Mouse (Mus musculus): ENCODE results near the gene Clec12b.
A peak's percentile ranks its signal among the peaks of the same experiment; 100 is the strongest.
"Not testable (repeated sequence)": the region's sequence is repeated elsewhere in the genome, so short reads cannot be mapped to it uniquely, and the experiment has no call there.

Gene Clec12b

GRCm38 (mm10) chr6:129369374-129370132 is 16.1 kb downstream of the Clec12b start:
- no peak for DNase-seq (ENCODE audit: low spot score)

GRCm38 (mm10) chr6:129365959-129366359 is 19.7 kb downstream of the Clec12b start:
- DNase-seq (ENCODE audit: low spot score): peak; percentile 47

- DNase-seq (ENCODE audit: low spot score): no peak
Measured at GRCm38 (mm10) chr6:129363942-129364341, 21.7 kb downstream of the Clec12b start.

DNA sequence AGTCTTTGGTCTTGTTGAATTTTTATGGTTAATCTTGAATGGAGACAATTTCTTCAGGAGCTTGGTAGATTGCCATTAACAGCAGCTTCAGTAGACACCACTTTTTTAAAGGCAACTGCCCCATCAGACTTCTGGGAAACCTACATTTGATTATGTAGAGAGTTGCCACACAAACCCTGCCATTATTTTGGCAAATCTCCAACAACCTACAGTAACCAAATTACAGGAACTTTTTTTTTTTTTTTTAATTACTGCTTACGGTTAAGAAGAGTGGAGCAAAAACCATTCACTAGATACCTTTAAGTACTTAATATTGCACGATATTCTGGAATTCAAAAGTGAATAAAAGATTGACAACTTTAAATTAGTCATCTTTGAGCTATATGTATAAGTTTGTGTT is 26.2 kb downstream of the Clec12b start:
- DNase-seq (ENCODE audit: low spot score): no peak

- DNase-seq (ENCODE audit: low spot score): no peak
Measured at GRCm38 (mm10) chr6:129356430-129356829, 29.2 kb downstream of the Clec12b start.

DNA sequence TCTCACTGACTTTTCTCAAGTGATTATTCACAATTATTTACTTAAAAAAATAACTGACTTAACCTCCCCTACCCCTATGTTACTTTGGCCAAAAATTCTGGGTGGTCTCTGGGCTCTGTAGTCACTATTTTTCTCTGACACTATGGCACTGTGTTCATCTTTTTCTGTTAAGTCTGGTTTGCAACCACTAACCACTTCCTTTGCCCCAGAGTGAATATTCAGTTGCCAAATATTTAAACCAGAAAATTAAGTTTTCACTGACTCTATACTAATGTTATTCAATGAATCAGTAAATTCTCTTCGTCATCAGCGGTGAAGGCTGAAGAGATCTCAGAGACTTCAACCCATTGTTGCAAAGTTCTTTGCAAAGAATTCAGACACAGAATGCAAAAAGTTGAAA is 29.9 kb downstream of the Clec12b start:
- no peak for DNase-seq (ENCODE audit: low spot score)

DNA sequence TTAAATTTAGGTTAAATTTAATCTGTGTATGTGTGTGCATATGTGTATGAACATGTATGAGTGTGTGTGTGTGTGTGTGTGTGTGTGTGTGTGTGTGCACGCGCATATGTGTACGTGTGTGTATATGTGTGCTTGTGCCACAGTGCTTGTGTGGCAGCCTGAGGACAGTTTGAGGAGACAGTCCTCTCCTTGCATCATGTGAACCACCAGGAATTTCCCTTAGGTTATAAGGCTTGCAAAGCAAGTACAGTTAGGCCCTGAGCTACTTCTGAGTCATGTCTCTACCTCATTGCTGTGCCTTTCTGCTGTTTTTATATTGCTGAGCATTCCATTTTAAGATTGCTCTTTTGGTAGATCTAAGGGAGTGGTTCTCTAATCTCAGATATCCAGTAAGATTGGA is 34.6 kb downstream of the Clec12b start:
- DNase-seq (ENCODE audit: low spot score): no peak

- peak; percentile 7 for DNase-seq (ENCODE audit: low spot score)
Measured at GRCm38 (mm10) chr6:129349524-129350352, 35.9 kb downstream of the Clec12b start.

DNA sequence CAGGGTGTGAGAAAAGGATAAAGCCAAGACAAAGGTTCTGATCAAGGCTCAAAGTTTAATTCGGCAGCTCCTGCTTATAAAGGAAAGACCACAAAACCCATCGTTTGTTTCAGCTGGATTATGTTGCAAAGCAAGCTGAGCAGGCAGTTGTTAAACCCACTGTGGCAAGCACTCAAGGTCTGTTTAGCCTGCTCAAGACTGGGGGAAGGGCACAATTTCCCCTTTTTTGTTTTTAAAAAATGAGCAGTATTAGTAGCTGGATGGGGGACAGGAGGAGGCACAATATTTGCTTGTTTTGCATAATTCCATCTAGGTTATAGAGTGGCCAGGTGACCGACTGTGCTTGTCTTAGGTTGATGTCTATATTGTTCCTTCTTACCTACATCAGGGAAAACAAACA is 41.3 kb downstream of the Clec12b start:
- DNase-seq (ENCODE audit: low spot score): no peak

- DNase-seq (ENCODE audit: low spot score): not testable (repeated sequence)
Measured at GRCm38 (mm10) chr6:129342391-129342790, 43.3 kb downstream of the Clec12b start, which contains the start of gene Clec12a. TSS of gene Clec12a (plus strand) at chr6:129342691.

GRCm38 (mm10) chr6:129337751-129338150 is 47.9 kb downstream of the Clec12b start:
- DNase-seq (ENCODE audit: low spot score): no peak

DNA sequence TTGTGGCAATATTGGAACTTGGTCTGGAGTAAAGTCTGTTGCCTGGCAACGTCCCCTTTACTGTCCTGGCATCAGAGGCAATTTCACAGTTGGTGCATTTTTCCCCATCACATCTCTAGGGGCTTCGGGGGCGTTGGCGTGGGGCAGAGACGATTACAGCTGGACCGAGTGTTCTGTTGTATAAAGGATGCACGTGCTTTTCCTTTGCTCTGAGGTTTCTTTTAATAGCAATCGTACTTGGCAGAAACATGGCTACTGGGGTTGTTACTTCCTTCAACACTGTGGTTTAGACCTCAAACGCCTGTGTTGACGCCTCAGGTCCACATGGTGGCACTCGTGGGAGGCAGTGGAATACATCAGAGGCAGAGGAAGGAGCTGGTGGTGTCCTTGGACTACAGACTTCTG is 52.0 kb downstream of the Clec12b start:
- peak; percentile 10 for DNase-seq (ENCODE audit: low spot score)

GRCm38 (mm10) chr6:129331610-129332009 is 54.1 kb downstream of the Clec12b start, which contains the start of gene 4922502D21Rik:
TSS of gene 4922502D21Rik (minus strand) at chr6:129331796.
- no peak for DNase-seq (ENCODE audit: low spot score)

DNA sequence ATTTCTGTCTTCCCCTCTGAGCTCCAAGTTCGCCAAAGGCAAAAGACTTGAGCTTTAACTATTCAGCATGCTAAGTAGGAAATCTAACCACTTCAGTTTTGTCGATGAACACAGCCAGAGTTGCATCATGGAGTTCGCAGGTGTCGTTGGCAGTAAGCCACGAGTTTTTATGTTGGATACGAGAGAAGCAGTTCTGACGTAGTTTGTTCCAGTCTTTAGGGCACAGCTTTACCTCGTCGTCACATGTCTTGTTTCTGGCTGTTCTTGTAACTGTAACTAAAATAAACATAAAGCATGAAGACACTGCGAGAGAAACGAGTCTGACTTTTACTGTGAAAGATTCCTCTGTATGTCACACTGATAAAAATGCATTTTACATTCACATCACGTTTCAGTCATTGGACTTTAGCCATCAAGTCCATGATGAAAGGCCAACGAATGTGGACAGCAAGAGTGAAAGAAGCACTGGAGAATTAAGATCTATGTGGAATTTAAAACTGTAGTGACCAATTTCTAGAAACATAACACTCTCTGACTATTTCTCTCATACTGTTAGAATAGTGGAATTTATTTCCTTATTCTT is 59.0 kb downstream of the Clec12b start:
- no peak for DNase-seq (ENCODE audit: low spot score)

DNA sequence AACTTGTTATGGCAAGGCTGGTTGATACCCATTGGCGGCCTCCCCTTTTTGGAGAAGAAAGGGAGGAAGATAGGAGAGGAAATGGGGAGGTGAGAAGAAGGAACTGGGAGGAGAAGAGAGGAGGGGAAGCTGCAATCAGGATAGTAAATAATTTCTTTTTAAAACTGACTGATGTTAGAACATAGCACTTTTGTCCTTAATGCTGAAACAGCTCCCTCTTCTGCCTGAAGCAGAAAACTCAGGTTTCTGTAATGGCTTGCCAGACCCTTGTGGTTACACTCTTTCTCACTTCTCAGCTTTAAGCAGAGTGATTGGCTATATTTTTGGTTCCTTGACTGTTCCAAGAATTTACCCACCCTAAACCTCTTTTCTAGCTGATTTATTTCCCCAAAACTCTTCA is 59.7 kb downstream of the Clec12b start:
- no peak for DNase-seq (ENCODE audit: low spot score)

Measured in urinary bladder, postnatal 25 days (tissue).